8 mouse cellular contexts compared by ENCODE assay signal in the genomic region with DNA sequence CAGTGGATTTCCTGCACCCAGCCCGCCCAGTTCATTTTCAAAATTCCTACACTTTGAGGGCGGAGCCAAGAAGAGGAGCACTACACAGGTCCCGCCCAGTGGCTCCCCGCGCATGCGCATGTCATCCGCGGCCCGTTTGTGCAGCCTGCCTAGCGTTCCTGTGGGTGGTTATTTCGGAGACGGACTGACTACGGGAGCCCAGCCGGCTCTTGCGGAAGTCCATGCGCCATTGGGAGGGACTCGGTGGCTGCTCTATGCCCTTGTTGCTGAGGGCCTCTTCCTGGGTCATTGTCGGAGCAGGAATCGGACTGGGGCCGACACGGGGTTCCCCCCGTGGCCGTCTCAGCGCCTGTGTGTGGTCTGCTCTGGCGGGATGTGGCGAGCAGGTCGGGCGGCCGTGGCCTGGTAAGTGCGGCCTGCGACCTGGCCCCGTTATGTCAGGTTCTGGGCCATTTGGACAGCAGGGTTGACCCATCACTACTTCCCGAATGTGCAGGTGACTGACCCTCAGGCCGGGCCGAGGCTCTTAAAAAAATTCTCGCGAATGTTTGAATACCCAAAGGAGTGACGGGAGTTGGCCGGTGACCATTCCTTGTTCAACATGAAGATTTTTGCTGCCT. TPM values are rescaled to one million over a fixed set of nuclear protein-coding genes. Genes with fewer than 3 reads are reported as not detected.
DNase-seq lines count a peak whose midpoint lies in the region; ATAC-seq lines count a peak whose summit lies in the region.

A gene (plus strand): TSS at position 168 of the 620 bp plus-strand sequence.

- under 1% methylated on average over 39 of the region's 39 CpGs for WGBS in hindbrain, embryonic 12.5 days

- ATAC-seq in hindbrain, embryonic 12.5 days (ENCODE audit: low FRiP score) = peak; percentile 98

- no peaks in the 10 kb centered on the region for H3K9me3 ChIP-seq in hindbrain, embryonic 12.5 days (replicated peaks)

- H3K27ac ChIP-seq in hindbrain, embryonic 12.5 days = peak within 1 kb of the TSS; percentile 35; the same call in 1 of the 2 replicates

- no peaks in the 10 kb centered on the region for H3K27me3 ChIP-seq in hindbrain, embryonic 12.5 days

- H3K4me3 ChIP-seq in hindbrain, embryonic 12.5 days = peak within 1 kb of the TSS; percentile 96

- DNase-seq in NIH3T3 (ENCODE audit: low read depth) = peak; percentile 99
- DNase-seq in cerebellum, postnatal 10 days = peak; percentile 98 to 99
- peak; percentile 96 to 98 for DNase-seq in frontal cortex, postnatal 10 days (ENCODE audit: low spot score in 2 of 2)
- peak; percentile 98 to 100 for DNase-seq in layer of hippocampus, postnatal 14 days (ENCODE audit: low spot score in 2 of 2)
- DNase-seq in lung, postnatal 14 days = peak; percentile 98
- peak; percentile 93 for DNase-seq in retina, adult 2 months (ENCODE audit: low read depth, low spot score)
- peak; percentile 94 to 98 for DNase-seq in thymus, postnatal 36 days

- H3K4me2 ChIP-seq in hindbrain, embryonic 12.5 days (replicated peaks) = peak within 1 kb of the TSS; percentile 83

- H3K9ac ChIP-seq in hindbrain, embryonic 12.5 days = peak within 1 kb of the TSS; percentile 94

- H3K36me3 ChIP-seq in hindbrain, embryonic 12.5 days = no peaks in the 10 kb centered on the region

- H3K4me1 ChIP-seq in hindbrain, embryonic 12.5 days = peaks cover 9% of the 10 kb centered on the region

RNA-seq across cellular contexts. Expression of the gene that starts here (rescaled TPM):
- polyA plus RNA-seq in hindbrain, embryonic 12.5 days (2016; fragmentation: Nextera tagmentation; extraction: Ambion mirVana) = 46.8 and 51.6 TPM in 2 replicates
- 100 to 1,000 TPM; 105 to 109 TPM for total RNA-seq in layer of hippocampus, postnatal 14 days (2021)

Comparison
In these comparisons a context has a peak if more than half of its experiments do, and no peak if none do; other contexts are left out.
1. Peak in every context shown above with its lines: DNase-seq, ATAC-seq, H3K4me3 ChIP-seq and H3K27ac ChIP-seq.